Mouse (Mus musculus) cerebellum, adult 8-10 months (tissue): ENCODE results near the gene Ctdspl.

Experiments
- DNase-seq: peaks from one replicate; pipeline ENCODE4 v3.0.0; 2022

Ctdspl gene

GRCm38 (mm10) chr9:118920798-118921515, 5.3 kb upstream of the Ctdspl start:
- DNase-seq = peak; percentile 46

GRCm38 (mm10) chr9:118921926-118922325, 4.3 kb upstream of the Ctdspl start:
- DNase-seq = no peak

GRCm38 (mm10) chr9:118924554-118925085, 1.6 kb upstream of the Ctdspl start:
- DNase-seq = no peak

- peak; percentile 85 for DNase-seq
Observed at GRCm38 (mm10) chr9:118925286-118926110, 755 bp upstream of the Ctdspl start.

- peak; percentile 41 for DNase-seq
Observed at GRCm38 (mm10) chr9:118926688-118927321, 552 bp downstream of the Ctdspl start.

- no peak for DNase-seq
Observed at GRCm38 (mm10) chr9:118927501-118927900, 1.2 kb downstream of the Ctdspl start.

- no peak for DNase-seq
Observed at GRCm38 (mm10) chr9:118928007-118928406, 1.8 kb downstream of the Ctdspl start.

GRCm38 (mm10) chr9:118928656-118929055, 2.4 kb downstream of the Ctdspl start:
- no peak for DNase-seq

- DNase-seq = no peak
Observed at GRCm38 (mm10) chr9:118930611-118931010, 4.4 kb downstream of the Ctdspl start.

- no peak for DNase-seq
Observed at GRCm38 (mm10) chr9:118933800-118934199, 7.5 kb downstream of the Ctdspl start.

- no peak for DNase-seq
Observed at GRCm38 (mm10) chr9:118934319-118934718, 8.1 kb downstream of the Ctdspl start.

- no peak for DNase-seq
Observed at GRCm38 (mm10) chr9:118935098-118935497, 8.8 kb downstream of the Ctdspl start.

GRCm38 (mm10) chr9:118936071-118936470, 9.8 kb downstream of the Ctdspl start:
- no peak for DNase-seq

- DNase-seq = no peak
Observed at GRCm38 (mm10) chr9:118937515-118937914, 11.3 kb downstream of the Ctdspl start.

- DNase-seq = no peak
Observed at GRCm38 (mm10) chr9:118939410-118939809, 13.2 kb downstream of the Ctdspl start.

- no peak for DNase-seq
Observed at GRCm38 (mm10) chr9:118939831-118940230, 13.6 kb downstream of the Ctdspl start.

- no peak for DNase-seq
Observed at GRCm38 (mm10) chr9:118940591-118941207, 14.4 kb downstream of the Ctdspl start.

GRCm38 (mm10) chr9:118942030-118942429, 15.8 kb downstream of the Ctdspl start:
- no peak for DNase-seq

GRCm38 (mm10) chr9:118943941-118944340, 17.7 kb downstream of the Ctdspl start:
- DNase-seq = no peak

- no peak for DNase-seq
Observed at GRCm38 (mm10) chr9:118944388-118944787, 18.1 kb downstream of the Ctdspl start.

GRCm38 (mm10) chr9:118948486-118948885, 22.2 kb downstream of the Ctdspl start:
- no peak for DNase-seq

GRCm38 (mm10) chr9:118949124-118949523, 22.9 kb downstream of the Ctdspl start:
- no peak for DNase-seq

- no peak for DNase-seq
Observed at GRCm38 (mm10) chr9:118949654-118950053, 23.4 kb downstream of the Ctdspl start.
